Mouse (Mus musculus) kidney, adult 9 months (tissue): ENCODE data around the gene Tenm3.

Experiments used
- DNase-seq: peaks from one replicate; pipeline ENCODE4 v3.0.0; 2022

Gene Tenm3

DNA sequence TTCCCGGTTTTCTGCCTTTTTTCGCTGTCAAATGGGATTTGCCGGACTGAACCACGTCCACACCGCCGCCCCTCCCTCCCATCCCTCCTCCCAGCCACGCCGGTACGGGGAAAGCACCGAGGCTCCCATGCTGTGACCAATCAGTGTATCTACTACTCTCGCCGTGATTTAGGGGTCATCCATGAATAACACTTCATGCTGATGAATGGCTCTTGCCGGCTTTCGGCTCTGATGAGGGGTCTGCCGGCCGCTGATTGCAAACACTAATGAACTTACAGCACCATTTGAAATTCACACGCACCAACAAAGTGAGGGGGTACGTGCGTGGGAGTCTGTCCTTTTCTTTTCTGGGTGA is at the start of gene Tenm3:
Gene Tenm3, minus strand, starts transcription at position 21 of the 355 bp plus-strand sequence.
- DNase-seq, result no peak

- no peak for DNase-seq
These were observed 46.5 kb upstream of the Tenm3 start for GRCm38 (mm10) chr8:48890216-48890765.

DNA sequence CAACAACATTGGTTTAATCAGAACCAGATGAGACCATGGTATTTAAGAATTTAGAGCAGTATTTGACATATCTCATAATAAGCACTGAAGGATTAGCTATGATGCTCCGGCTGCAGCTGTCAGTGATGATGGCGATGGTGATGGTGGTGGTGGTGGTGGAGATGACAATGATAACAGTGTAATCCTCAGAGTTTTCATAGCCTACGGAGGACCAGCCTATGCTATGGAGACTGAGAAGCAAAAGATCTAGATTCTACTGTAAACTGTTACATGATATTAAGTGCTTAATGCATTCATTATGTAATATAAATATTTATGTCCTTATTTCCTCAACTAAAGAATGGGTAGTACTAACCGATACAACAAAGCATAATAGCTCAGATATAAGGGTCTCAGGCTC is 40.5 kb upstream of the Tenm3 start:
- DNase-seq, result no peak

DNA sequence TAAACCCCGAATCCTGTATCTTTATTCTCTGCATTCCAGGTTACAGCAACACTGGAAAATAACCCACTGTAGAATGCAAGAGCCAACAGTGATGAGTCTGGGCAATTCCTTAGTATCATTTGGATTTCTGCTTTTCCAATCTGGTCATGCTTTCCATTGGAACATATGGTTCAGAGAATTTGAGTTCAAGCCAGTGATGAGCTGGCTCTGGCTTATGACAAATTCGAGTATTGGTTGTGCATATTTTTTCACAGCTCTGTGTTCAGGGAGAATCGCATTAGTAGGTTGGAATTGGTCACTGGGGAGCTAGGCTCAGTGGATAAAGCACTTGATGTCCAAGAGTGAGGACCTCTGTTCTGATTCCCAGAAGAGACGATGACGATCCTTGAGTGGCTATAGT is 36.8 kb upstream of the Tenm3 start:
- DNase-seq, result no peak

DNA sequence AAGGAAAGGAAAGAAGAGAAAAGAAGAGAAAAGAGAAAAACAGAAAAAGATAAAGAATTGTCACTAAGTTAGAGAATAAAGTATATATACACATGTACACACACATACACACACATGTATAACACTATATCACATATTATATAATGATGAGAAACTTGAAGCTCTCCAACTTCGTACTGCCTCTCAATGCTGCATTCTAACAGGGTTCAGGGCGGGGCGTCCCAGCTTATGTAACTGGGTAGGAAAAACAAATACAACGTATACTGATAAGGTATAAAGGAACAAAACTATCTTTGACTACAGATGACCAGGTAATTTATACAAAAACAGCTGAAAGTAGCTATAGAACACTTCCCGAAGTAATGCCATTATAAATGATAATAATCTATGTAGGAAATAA is 22.2 kb upstream of the Tenm3 start:
- DNase-seq, result no peak

DNA sequence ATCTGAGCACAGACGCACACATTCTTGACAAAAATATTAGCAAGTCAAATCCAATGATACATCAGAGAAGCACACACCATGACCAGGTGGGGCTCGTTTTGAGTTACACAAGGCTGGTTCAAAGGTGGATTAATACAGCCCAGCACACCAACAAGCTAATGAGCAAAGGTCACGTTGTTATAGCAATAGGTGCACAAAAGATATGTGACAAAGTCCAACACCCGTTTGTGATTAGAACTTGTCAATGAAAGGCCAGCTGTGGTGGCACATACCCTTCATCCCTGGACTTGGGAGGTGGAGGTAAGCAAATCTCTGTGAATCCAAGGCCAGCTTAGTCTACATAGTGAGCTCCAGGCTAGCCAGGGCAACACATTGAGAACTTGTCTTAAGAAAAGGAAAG is 21.7 kb upstream of the Tenm3 start:
- DNase-seq, result peak; percentile 74

- no peak for DNase-seq
These were observed 6.7 kb upstream of the Tenm3 start for GRCm38 (mm10) chr8:48850223-48851010.

DNA sequence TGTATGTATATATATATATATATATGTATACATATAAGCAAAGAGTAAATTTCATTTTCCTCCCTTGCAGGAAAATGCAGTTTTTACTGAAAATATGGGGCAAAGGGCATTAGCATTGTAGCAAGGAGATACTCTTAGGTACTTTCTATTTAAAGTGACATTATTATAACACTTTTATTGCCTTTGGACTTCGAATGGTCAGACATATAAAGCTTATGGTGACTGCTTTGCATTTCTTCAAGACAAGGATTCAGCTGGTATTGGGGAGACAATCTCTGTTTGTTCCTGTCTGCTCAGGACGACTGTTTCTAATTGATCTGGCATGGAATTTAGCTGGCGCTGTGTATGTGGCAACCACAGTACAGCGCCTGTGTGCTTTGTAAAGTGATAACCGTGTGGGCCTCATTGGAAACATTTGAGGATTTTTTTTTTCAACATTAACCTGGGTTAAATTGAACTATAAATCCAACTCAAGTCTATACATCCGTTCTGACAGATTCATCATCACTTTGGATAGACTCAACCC is 5.4 kb upstream of the Tenm3 start:
- no peak for DNase-seq

DNA sequence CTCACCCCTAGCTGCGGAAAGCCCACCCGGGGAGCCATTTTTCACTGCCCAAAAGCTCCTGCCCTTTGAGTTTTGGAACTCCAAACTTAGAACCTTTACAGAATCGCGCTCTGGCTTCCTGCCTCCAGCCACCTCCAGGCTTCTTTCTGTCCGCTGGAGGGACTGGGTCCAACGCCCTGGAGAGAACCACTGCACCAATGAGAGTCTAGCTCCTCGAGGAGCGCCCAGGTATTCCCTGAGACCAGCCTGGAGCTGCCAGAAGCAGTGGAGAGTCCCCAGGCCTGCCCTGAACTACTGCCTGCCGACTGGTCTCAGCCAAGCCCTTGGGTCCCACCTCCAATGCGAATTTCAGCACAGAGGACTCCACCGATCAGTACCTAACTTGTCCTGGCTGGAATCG is 1.2 kb upstream of the Tenm3 start:
- DNase-seq, result peak; percentile 31

GRCm38 (mm10) chr8:48844370-48844905 is 687 bp upstream of the Tenm3 start:
- DNase-seq, result peak; percentile 66

DNA sequence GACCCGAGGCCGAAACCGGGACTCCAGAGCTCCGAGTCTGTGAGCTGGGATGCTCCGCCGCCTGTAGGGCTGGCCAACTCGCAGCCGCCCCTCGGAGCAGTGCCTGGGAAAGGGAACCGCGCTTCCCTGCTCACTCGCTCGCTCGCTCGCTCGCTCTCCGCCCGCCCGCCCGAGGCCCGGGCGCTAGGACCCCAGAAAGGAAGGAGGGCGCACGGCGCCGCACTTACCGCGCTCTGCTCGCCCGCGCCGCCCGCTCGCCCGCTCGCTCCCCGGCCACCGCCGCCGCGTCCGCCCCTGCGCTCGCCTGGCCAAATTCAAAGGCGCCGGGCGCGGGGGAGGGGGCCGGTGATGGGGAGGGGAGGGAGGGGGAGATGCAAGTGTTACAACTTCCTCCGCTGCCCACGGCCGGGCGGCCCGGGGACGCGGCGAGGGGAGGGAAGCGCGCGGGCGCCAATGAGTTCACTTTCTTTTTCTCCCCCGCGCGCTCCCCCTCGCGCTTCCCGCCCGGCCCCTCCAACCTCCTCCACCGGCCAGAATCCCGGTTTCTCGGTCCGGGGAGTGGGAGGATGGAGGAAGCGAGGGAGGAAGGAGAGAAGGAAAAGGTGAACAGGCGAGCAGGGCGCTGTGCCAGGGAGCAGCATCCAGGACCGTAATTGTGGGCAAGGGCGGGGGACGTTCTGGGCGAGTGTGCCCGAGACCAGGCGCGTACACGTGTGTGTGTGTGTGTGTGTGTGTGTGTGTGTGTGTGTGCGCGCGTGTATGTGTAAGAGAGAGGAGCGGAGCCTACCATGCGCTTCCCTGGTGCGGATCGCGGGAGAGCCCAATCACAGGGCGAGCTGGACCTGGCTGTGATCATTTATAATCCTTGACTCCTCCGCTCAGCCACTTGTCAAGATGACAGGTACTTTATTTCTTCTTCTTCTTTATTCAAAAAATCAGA is 490 bp downstream of the Tenm3 start:
- DNase-seq, result peak; percentile 18

DNA sequence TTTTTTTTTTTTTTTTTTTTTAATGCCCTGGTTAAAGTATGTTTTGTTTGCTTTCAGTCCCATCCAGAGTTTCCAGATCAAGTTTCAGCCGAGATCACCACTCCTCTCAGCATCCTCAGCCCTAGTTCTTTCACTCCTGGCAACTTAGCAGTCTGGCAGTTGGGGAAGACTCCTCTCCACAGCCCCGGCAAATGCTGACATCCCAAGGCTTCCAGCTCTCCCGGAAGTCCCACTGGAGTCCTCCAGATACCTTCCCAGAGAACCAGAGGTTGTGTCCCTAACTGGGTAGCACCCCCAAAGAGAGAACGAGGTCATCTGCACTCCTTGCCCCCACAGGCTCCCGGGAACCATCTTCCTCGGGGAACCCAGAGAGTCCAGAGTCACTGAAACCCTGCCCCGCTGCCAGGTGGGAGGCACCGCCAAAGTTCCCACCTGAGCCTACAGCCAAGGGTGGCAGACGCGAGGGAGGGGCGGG is 1.2 kb downstream of the Tenm3 start:
- DNase-seq, result peak; percentile 13

GRCm38 (mm10) chr8:48842035-48842434 is 1.7 kb downstream of the Tenm3 start:
- DNase-seq, result no peak

- DNase-seq, result no peak
These were observed 8.0 kb downstream of the Tenm3 start for GRCm38 (mm10) chr8:48835745-48836144.

GRCm38 (mm10) chr8:48827454-48827853 is 16.3 kb downstream of the Tenm3 start:
- DNase-seq, result peak; percentile 18

DNA sequence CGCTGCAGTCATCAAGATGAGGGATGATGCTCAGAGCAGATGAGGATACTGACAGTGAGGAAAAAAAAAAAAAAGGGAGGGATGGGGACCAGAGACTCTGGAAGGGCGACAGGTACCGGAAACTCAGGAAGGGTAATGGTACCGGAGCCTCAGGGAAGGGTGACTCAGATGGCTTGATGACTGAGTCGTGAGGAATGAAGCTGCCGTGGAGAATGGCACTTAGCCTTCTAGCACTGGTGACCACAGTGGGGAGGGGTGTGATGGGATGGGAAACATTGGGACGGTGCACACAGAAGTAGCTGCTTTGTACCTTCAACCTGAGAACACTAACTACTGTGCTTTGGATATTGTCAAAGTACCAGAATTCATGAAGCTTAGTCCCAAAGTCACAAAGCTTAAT is 18.1 kb downstream of the Tenm3 start:
- no peak for DNase-seq

GRCm38 (mm10) chr8:48822291-48822690 is 21.5 kb downstream of the Tenm3 start:
- DNase-seq, result no peak

- DNase-seq, result no peak
These were observed 23.8 kb downstream of the Tenm3 start for GRCm38 (mm10) chr8:48819962-48820361.

DNA sequence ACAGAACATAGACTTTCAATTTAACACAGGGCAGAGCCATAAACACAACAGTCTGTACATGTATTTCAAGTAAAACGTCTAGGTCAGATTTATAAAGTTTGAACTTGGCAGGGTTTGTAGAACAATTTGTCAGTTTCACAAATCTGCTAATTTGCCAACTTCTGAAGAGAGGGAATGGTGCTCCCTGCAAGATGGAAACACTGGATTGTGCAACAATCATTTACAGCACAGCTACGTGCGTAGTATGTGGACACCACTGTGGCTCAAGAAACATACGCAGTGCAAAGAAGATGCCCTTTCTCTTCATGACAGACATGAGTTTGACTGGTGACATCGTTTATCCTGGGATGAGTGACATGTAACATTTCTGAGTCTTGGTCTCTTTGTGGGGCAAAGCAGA is 24.4 kb downstream of the Tenm3 start:
- no peak for DNase-seq

GRCm38 (mm10) chr8:48816941-48817340 is 26.8 kb downstream of the Tenm3 start:
- DNase-seq, result no peak

- no peak for DNase-seq
These were observed 31.5 kb downstream of the Tenm3 start for GRCm38 (mm10) chr8:48812196-48812741.

- DNase-seq, result no peak
These were observed 33.1 kb downstream of the Tenm3 start for GRCm38 (mm10) chr8:48810615-48811014.

DNA sequence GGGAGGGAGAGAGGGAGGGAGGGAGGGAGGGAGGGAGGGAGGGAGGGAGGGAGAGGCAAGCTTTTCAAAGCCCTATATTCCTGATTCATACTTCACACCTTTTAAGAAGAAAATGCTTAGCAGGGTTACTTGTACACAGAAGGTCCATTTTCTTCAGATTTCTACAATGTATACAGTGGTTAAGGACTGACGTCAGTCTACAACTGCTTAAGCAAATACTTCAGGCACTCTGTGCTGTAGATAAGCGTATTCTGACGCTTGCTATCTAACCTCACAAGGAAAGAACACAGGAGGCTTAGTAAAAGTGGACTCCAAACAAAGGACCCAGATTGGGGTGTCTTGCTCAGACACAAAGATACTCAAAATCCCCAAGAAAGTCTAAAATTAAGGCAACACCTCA is 34.6 kb downstream of the Tenm3 start:
- no peak for DNase-seq
